Mouse (Mus musculus): ENCODE results near the gene Gm49383.

DNA sequence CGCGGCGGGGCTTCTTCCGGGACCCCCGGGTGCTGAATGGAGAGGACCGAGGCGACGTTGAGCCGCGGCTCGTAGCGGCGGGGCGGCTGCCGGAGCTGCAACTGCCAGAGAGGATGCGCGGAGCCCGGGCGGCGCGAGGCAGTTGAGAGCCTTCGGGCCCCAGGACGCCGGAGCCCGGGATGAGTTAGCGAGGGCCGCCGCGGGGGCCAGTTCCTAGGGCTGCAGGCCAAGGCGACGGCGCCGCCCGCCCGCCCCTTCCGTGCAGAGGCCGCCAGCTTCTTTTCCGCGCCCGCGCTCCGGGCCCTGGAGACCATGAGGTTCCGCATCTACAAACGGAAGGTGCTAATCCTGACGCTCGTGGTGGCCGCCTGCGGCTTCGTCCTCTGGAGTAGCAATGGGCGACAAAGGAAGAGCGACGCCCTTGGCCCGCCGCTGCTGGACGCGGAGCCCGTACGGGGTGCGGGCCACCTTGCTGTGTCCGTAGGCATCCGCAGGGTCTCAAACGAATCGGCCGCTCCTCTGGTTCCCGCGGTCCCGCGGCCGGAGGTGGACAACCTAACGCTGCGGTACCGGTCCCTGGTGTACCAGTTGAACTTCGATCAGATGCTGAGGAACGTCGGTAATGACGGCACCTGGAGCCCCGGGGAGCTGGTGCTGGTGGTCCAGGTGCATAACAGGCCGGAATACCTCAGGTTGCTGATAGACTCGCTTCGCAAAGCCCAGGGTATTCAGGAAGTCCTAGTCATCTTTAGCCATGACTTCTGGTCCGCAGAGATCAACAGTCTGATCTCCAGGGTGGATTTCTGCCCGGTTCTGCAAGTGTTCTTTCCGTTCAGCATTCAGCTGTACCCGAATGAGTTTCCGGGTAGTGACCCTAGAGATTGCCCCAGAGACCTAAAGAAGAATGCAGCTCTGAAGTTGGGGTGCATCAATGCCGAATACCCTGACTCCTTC lies 12.3 kb downstream of the Gm49383 start:
- TF ChIP-seq POLR2A (IDR thresholded peaks at IDR 0.05; ENCODE audit: insufficient read length, low read depth) (no peak), TCF12 (IDR thresholded peaks at IDR 0.05; ENCODE audit: insufficient read depth, poor library complexity, severe bottlenecking) (no peak), E2F4 (IDR thresholded peaks at IDR 0.05; ENCODE audit: insufficient read depth) (no peak), MAX (IDR thresholded peaks at IDR 0.05; ENCODE audit: low read depth) (no peak), MYOG (IDR thresholded peaks at IDR 0.05; ENCODE audit: control insufficient read depth in 1 of 3, insufficient read depth in 1 of 3, insufficient read length in 2 of 3, low read depth in 2 of 3) (no peak), USF1 (IDR thresholded peaks at IDR 0.05; ENCODE audit: low read depth) (no peak), POLR2AphosphoS2 (IDR thresholded peaks at IDR 0.05; ENCODE audit: insufficient read length, low read depth) (no peak), SRF (IDR thresholded peaks at IDR 0.05; ENCODE audit: control insufficient read depth, insufficient read length, low read depth) (no peak), TCF3 (IDR thresholded peaks at IDR 0.05; ENCODE audit: insufficient read length, low read depth) (no peak), CEBPB (IDR thresholded peaks at IDR 0.05; ENCODE audit: insufficient read depth, poor library complexity, severe bottlenecking) (no peak)
